Mouse (Mus musculus): ENCODE measurements around the gene Gpc2. TPM values are rescaled to one million over a fixed set of nuclear protein-coding genes. Genes with fewer than 3 reads are reported as not detected.

Gpc2 gene
- polyA plus RNA-seq (2012; rRNA removed; ENCODE audit: low replicate concordance) = 6.5 and 27.6 TPM in 2 replicates

GRCm38 (mm10) chr5:138279585-138280424 is at the start of gene Gpc2, which contains the start of the genes Gm43720 and Stag3:
Gpc2 (minus strand) TSS chr5:138280005.
Gm43720 (minus strand) TSS chr5:138279958.
Stag3 (plus strand) TSS chr5:138280240.

GRCm38 (mm10) chr5:138272409-138272923 is 7.3 kb downstream of the Gpc2 start, which contains the start of gene Gal3st4:
Gal3st4 (minus strand) TSS chr5:138272840.

GRCm38 (mm10) chr5:138263260-138264206 is 16.3 kb downstream of the Gpc2 start, which contains the start of gene BC037034:
BC037034 (minus strand) TSS chr5:138264033.

GRCm38 (mm10) chr5:138255353-138256093 is 24.3 kb downstream of the Gpc2 start, which contains the start of gene Lamtor4:
Lamtor4 (plus strand) TSS chr5:138255482.

GRCm38 (mm10) chr5:138225700-138226099 is 54.1 kb downstream of the Gpc2 start, which contains the start of gene Nxpe5:
Nxpe5 (plus strand) TSS chr5:138225898.

Other genes starting within 250 kb of the Gpc2 start
- not detected in 2 replicates for gene Smok3c, start 226.8 kb downstream of the Gpc2 start, polyA plus RNA-seq (2012; rRNA removed; ENCODE audit: low replicate concordance)
- 4.7 and 8.3 TPM in 2 replicates for gene Zkscan1, start 194.9 kb downstream of the Gpc2 start, polyA plus RNA-seq (2012; rRNA removed; ENCODE audit: low replicate concordance)
- gene Zscan21, start 163.1 kb downstream of the Gpc2 start, polyA plus RNA-seq (2012; rRNA removed; ENCODE audit: low replicate concordance) = 8.7 and 12.5 TPM in 2 replicates
- gene Zfp113, start 124.3 kb downstream of the Gpc2 start, polyA plus RNA-seq (2012; rRNA removed; ENCODE audit: low replicate concordance) = 2.4 and 4.2 TPM in 2 replicates
- gene Cops6, start 118.9 kb downstream of the Gpc2 start, polyA plus RNA-seq (2012; rRNA removed; ENCODE audit: low replicate concordance) = 122 and 145 TPM in 2 replicates
- 66.6 and 72.1 TPM in 2 replicates for gene Ap4m1, start 108.0 kb downstream of the Gpc2 start, polyA plus RNA-seq (2012; rRNA removed; ENCODE audit: low replicate concordance)
- gene Mcm7, start 107.6 kb downstream of the Gpc2 start, polyA plus RNA-seq (2012; rRNA removed; ENCODE audit: low replicate concordance) = 20.3 and 54.7 TPM in 2 replicates
- gene Taf6, start 92.6 kb downstream of the Gpc2 start, polyA plus RNA-seq (2012; rRNA removed; ENCODE audit: low replicate concordance) = 52.1 and 79.8 TPM in 2 replicates
- gene Cnpy4, start 92.5 kb downstream of the Gpc2 start, polyA plus RNA-seq (2012; rRNA removed; ENCODE audit: low replicate concordance) = 8.0 and 11.5 TPM in 2 replicates
- 7.2 and 8.4 TPM in 2 replicates for gene Mblac1, start 85.7 kb downstream of the Gpc2 start, polyA plus RNA-seq (2012; rRNA removed; ENCODE audit: low replicate concordance)
- gene Nxpe5, start 54.1 kb downstream of the Gpc2 start, polyA plus RNA-seq (2012; rRNA removed; ENCODE audit: low replicate concordance) = 3.7 and 5.3 TPM in 2 replicates
- gene Lamtor4, start 24.5 kb downstream of the Gpc2 start, polyA plus RNA-seq (2012; rRNA removed; ENCODE audit: low replicate concordance) = 232 and 331 TPM in 2 replicates
- gene BC037034, start 16.0 kb downstream of the Gpc2 start, polyA plus RNA-seq (2012; rRNA removed; ENCODE audit: low replicate concordance) = 38.8 and 71.4 TPM in 2 replicates
- gene Gal3st4, start 7.2 kb downstream of the Gpc2 start, polyA plus RNA-seq (2012; rRNA removed; ENCODE audit: low replicate concordance) = 0.80 and 5.2 TPM in 2 replicates
- gene Gm43720, start within 50 bp of the Gpc2 start, polyA plus RNA-seq (2012; rRNA removed; ENCODE audit: low replicate concordance) = 0.01 TPM in 1 of 2 replicates, not detected in the other
- 1.2 and 1.4 TPM in 2 replicates for gene Stag3, start 235 bp upstream of the Gpc2 start, polyA plus RNA-seq (2012; rRNA removed; ENCODE audit: low replicate concordance)
- gene Pvrig, start 62.0 kb upstream of the Gpc2 start, polyA plus RNA-seq (2012; rRNA removed; ENCODE audit: low replicate concordance) = 0.29 and 2.0 TPM in 2 replicates
- gene Zfp157, start 161.5 kb upstream of the Gpc2 start, polyA plus RNA-seq (2012; rRNA removed; ENCODE audit: low replicate concordance) = 3.6 and 6.4 TPM in 2 replicates